Mouse (Mus musculus): ENCODE results near the gene Col10a1.

DNA sequence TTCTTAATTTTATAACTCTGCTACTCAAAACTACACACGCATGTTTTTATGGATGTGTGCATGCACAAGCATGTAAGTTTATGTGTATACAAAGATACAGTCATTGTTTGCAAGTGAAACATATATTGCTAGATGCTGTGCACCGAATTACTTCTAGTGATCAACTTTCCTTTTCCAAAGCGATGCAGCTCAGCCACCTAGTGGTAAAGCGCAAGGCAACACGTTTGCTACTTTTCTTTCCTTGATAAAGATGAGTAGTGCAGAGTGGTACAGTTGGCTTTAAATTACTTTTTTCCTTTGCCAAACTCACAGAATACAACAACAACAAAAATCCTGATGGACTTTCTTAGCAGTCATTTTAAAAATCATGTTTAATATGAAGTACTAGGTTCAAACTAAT lies 21.6 kb upstream of the Col10a1 start:
- TF ChIP-seq POLR2A (IDR thresholded peaks at IDR 0.05; ENCODE audit: low read depth, low read length) (no peak), CTCF (IDR thresholded peaks at IDR 0.05; ENCODE audit: borderline replicate concordance, insufficient read depth, low read length) (peak; percentile 17; the same call in 1 of the 2 replicates)

All from embryonic fibroblast, embryonic 13.5 days (primary cell).